Mouse (Mus musculus): ENCODE measurements at regions not wholly inside any gene's neighbourhood (a gene's known extent, or its start where the extent isn't known, plus 50 kb on each side); places are given as distances from the start of the nearest gene placed in this dataset.

DNA sequence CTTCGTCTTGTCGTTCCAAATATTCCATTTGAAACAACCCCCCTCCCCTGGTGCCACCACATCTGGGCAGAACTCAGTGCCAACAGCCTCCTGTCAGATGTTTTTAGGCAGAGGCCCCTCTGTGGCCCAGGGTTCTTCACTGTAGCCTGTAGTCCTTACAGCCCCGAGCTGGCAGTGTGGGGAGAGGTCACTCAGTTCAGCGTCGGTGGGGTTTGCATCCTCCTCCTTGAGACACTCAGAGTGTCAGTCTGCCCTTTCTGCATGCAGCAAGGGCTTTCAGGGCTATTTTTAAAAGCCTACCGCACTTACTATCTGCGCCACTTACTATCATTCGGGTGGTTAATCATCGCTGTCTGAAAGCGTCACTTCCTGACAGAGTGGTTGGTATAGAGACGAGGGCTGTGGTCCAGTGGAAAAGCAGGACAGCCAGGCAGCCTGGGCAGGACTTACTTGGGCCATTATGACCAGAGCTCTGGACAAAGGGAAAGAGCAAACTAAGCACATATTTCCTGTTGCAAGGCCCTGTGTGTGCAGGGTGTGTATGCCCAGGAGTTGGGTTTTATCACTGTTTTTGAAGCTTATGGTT is 932.5 kb upstream of the Fam160b2 start:
- TF ChIP-seq POLR2A (IDR thresholded peaks at IDR 0.05; ENCODE audit: low read depth, low read length) = no peak
- no peak for TF ChIP-seq CTCF (IDR thresholded peaks at IDR 0.05; ENCODE audit: extremely low read depth, insufficient read length, insufficient replicate concordance, low read depth, low read length)
